Mouse (Mus musculus) small intestine, adult 2 months (tissue): ENCODE data around the gene Tepsin.

Source experiments
- CTCF ChIP-seq: fragments of 200-500 bp; IDR thresholded peaks from 2 replicates; pipeline ENCODE4 v1.5.1; 2012; ENCODE audit warnings: low read depth, mild to moderate bottlenecking, control low read depth, inconsistent platforms, low read length, moderate library complexity, mixed read lengths; ENCODE audit not compliant: insufficient replicate concordance, insufficient read length; ENCODE audit errors: extremely low read depth
- POLR2A ChIP-seq: fragments of 200-500 bp; IDR thresholded peaks from 2 replicates; pipeline ENCODE4 v1.6.1; 2012; ENCODE audit warnings: low read depth, mild to moderate bottlenecking, control low read depth, inconsistent platforms, low read length, moderate library complexity

DNA sequence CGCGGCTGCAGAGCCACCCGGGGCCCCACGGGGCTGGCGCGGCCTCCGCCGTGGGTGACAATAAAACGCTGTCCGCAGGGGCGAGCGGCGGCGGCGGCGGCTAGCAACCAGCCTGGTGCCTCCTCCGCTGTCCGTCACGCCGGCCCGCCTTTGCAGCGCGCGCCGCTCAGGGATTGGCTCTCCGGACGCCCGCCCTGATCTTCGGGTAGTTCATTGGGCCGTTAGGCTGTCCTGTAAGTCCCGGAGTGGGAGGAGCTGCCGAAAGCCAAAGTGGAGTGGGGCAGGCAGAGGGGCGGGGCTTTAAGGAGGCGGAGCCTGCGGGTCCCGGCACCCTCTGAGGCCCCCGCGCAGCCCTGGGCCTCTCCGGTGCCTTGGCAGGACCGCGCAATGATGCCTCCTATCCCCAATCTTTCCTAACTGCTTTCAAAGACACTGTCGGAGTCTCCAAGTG lies 11.8 kb downstream of the Tepsin start, which contains the start of gene Cep131:
- no peak for TF ChIP-seq CTCF
- no peak for TF ChIP-seq POLR2A
